In the genomic region with DNA sequence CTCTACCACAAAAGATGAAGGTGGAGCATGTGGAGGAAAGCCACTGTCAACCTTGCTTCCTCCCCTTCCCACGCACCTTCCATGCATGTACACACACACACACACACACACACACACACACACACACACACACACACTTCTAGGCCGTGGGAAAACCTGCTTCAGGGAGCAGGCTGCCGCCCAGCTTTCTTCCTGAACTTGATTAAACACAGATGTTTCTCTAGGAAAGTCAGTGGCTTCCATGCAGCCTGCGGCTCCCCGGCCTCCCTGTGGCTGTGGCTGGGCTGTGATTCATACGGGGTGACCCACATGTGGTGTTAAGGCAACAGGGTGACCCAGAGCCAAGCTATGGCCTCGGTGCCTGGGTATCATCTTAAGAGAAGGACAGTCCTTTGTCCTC, we compare ENCODE assay signal across 7 mouse cellular contexts. TPM values are rescaled to one million over a fixed set of nuclear protein-coding genes. Genes with fewer than 3 reads are reported as not detected.
DNase-seq lines count a peak whose midpoint lies in the region; ATAC-seq and TF ChIP-seq lines count a peak whose summit lies in the region.

No protein-coding gene starts in this region.

- 7% methylated on average over 7 of the region's 7 CpGs for WGBS in lung, postnatal 0 days
- 73% methylated on average over 7 of the region's 7 CpGs for WGBS in forebrain, embryonic 13.5 days
- 9% methylated on average over 7 of the region's 7 CpGs for WGBS in limb, embryonic 12.5 days
- WGBS in stomach, embryonic 16.5 days: 8% methylated on average over 7 of the region's 7 CpGs

- peaks cover 70% of the 10 kb centered on the region for H3K4me1 ChIP-seq in lung, postnatal 0 days (ENCODE audit: insufficient read depth, low read depth, low read length)
- H3K4me1 ChIP-seq in forebrain, embryonic 13.5 days: peaks cover 100% of the 10 kb centered on the region
- peaks cover 91% of the 10 kb centered on the region for H3K4me1 ChIP-seq in limb, embryonic 12.5 days (replicated peaks)
- H3K4me1 ChIP-seq in stomach, embryonic 16.5 days (ENCODE audit: control insufficient read depth, insufficient read depth, low read length): peaks cover 96% of the 10 kb centered on the region

- 0 out of 2 replicates have a peak, but pooled peaks have one; percentile 24 for TF ChIP-seq EP300 in lung, postnatal 0 days (IDR thresholded peaks at IDR 0.05)

- peak; percentile 46 for DNase-seq in lung, postnatal 0 days (ENCODE audit: low spot score)
- no peak for DNase-seq in lung, postnatal 25 days (ENCODE audit: low spot score)
- no peak for DNase-seq in thymus, postnatal 14 days
- DNase-seq in cerebellum, adult 18-20 months: no peak

- H3K27ac ChIP-seq in lung, postnatal 0 days (ENCODE audit: low read length): peak overlapping the region; percentile 85
- peak overlapping the region; percentile 99 for H3K27ac ChIP-seq in forebrain, embryonic 13.5 days
- H3K27ac ChIP-seq in limb, embryonic 12.5 days: peak overlapping the region; percentile 92
- H3K27ac ChIP-seq in stomach, embryonic 16.5 days (ENCODE audit: low read length): peak overlapping the region; percentile 83

- H3K9me3 ChIP-seq in lung, postnatal 0 days (ENCODE audit: low read length): no peaks in the 10 kb centered on the region
- no peaks in the 10 kb centered on the region for H3K9me3 ChIP-seq in forebrain, embryonic 13.5 days (replicated peaks)
- H3K9me3 ChIP-seq in limb, embryonic 12.5 days: no peaks in the 10 kb centered on the region
- H3K9me3 ChIP-seq in stomach, embryonic 16.5 days (replicated peaks; ENCODE audit: control insufficient read depth, low read length): no peaks in the 10 kb centered on the region

- no peak; the same call in 1 of the 2 replicates for TF ChIP-seq CTCF in lung, postnatal 0 days (IDR thresholded peaks at IDR 0.05)

- H3K4me2 ChIP-seq in lung, postnatal 0 days (replicated peaks; ENCODE audit: low read depth, low read length): peak overlapping the region; percentile 20; the same call in 1 of the 2 replicates
- H3K4me2 ChIP-seq in forebrain, embryonic 13.5 days: peak overlapping the region; percentile 76
- H3K4me2 ChIP-seq in limb, embryonic 12.5 days: peak overlapping the region; percentile 37
- no peak overlapping the region for H3K4me2 ChIP-seq in stomach, embryonic 16.5 days (ENCODE audit: low read depth, low read length)

- 0 out of 2 replicates have a peak, but pooled peaks have one; percentile 1 for ATAC-seq in lung, postnatal 0 days
- ATAC-seq in forebrain, embryonic 13.5 days: no peak
- ATAC-seq in limb, embryonic 12.5 days (ENCODE audit: insufficient number of reproducible peaks, insufficient read depth, low FRiP score, low TSS enrichment, low read depth): peak; percentile 63
- ATAC-seq in stomach, embryonic 16.5 days (ENCODE audit: insufficient read depth, low FRiP score): peak; percentile 36

- H3K4me3 ChIP-seq in lung, postnatal 0 days (ENCODE audit: low read depth, low read length): no peak overlapping the region
- 0 out of 2 replicates have a peak overlapping the region, but pooled peaks have one; percentile 1 for H3K4me3 ChIP-seq in forebrain, embryonic 13.5 days
- H3K4me3 ChIP-seq in limb, embryonic 12.5 days (replicated peaks): no peak overlapping the region
- no peak overlapping the region for H3K4me3 ChIP-seq in stomach, embryonic 16.5 days (replicated peaks; ENCODE audit: low read length)

- H3K36me3 ChIP-seq in lung, postnatal 0 days (ENCODE audit: insufficient read depth, low read length): no peaks in the 10 kb centered on the region
- H3K36me3 ChIP-seq in forebrain, embryonic 13.5 days (ENCODE audit: poor library complexity, severe bottlenecking): peaks cover 44% of the 10 kb centered on the region
- peaks cover 4% of the 10 kb centered on the region; the same call in 1 of the 2 replicates for H3K36me3 ChIP-seq in limb, embryonic 12.5 days
- no peaks in the 10 kb centered on the region for H3K36me3 ChIP-seq in stomach, embryonic 16.5 days (ENCODE audit: control insufficient read depth, insufficient read depth, low read length)

- H3K9ac ChIP-seq in lung, postnatal 0 days (replicated peaks; ENCODE audit: low read depth): no peak overlapping the region
- peak overlapping the region; percentile 17; the same call in 1 of the 2 replicates for H3K9ac ChIP-seq in forebrain, embryonic 13.5 days
- H3K9ac ChIP-seq in limb, embryonic 12.5 days (replicated peaks): no peak overlapping the region
- peak overlapping the region; percentile 10; the same call in 1 of the 2 replicates for H3K9ac ChIP-seq in stomach, embryonic 16.5 days (ENCODE audit: low read length)

- no peaks in the 10 kb centered on the region for H3K27me3 ChIP-seq in lung, postnatal 0 days (replicated peaks; ENCODE audit: insufficient read depth, low read length)
- no peaks in the 10 kb centered on the region for H3K27me3 ChIP-seq in forebrain, embryonic 13.5 days
- no peaks in the 10 kb centered on the region for H3K27me3 ChIP-seq in limb, embryonic 12.5 days
- no peaks in the 10 kb centered on the region for H3K27me3 ChIP-seq in stomach, embryonic 16.5 days (ENCODE audit: control insufficient read depth, insufficient read depth, low read length)

RNA-seq across cellular contexts. Expression of a gene that starts 22.1 kb away (rescaled TPM):
- polyA plus RNA-seq in lung, postnatal 0 days (2015; fragmentation: Nextera tagmentation; extraction: Ambion mirVana): 11.8 and 14.7 TPM in 2 replicates
- 28.1 and 32.8 TPM in 2 replicates for polyA plus RNA-seq in forebrain, embryonic 13.5 days (2015; fragmentation: Nextera tagmentation; extraction: Ambion mirVana)
- 13.7 and 14.0 TPM in 2 replicates for polyA plus RNA-seq in limb, embryonic 12.5 days (2016; fragmentation: Nextera tagmentation; extraction: Ambion mirVana)
- 14.1 and 15.4 TPM in 2 replicates for polyA plus RNA-seq in stomach, embryonic 16.5 days (2015; fragmentation: Nextera tagmentation; extraction: Ambion mirVana)

RNA-seq across cellular contexts. Expression of a gene that starts 49.4 kb away (rescaled TPM):
- polyA plus RNA-seq in lung, postnatal 0 days (2015; fragmentation: Nextera tagmentation; extraction: Ambion mirVana): 10.2 and 13.1 TPM in 2 replicates
- 16.9 and 22.5 TPM in 2 replicates for polyA plus RNA-seq in forebrain, embryonic 13.5 days (2015; fragmentation: Nextera tagmentation; extraction: Ambion mirVana)
- polyA plus RNA-seq in limb, embryonic 12.5 days (2016; fragmentation: Nextera tagmentation; extraction: Ambion mirVana): 25.6 and 33.0 TPM in 2 replicates
- 28.2 and 31.5 TPM in 2 replicates for polyA plus RNA-seq in stomach, embryonic 16.5 days (2015; fragmentation: Nextera tagmentation; extraction: Ambion mirVana)

Comparison
In these comparisons a context has a peak if more than half of its experiments do, and no peak if none do; other contexts are left out.
1. H3K9ac ChIP-seq: peak in forebrain, embryonic 13.5 days (single experiment) and stomach, embryonic 16.5 days (single experiment); none in lung, postnatal 0 days (single experiment) and limb, embryonic 12.5 days (single experiment).
2. Peak in every context shown above with its lines, with median percentiles within 50 percentile points of each other: H3K27ac ChIP-seq.